Mouse (Mus musculus) CH12.LX (cell line): ENCODE measurements around the gene Uts2r. TPM values are rescaled to one million over a fixed set of nuclear protein-coding genes. Genes with fewer than 3 reads are reported as not detected.

Source experiments
- DNase-seq: peaks from one replicate; pipeline ENCODE4 v3.0.0-alpha.2; 2013; ENCODE audit errors: extremely low read depth
- H3K27ac ChIP-seq: 2 replicates; pipeline ENCODE4 v1.5.1; 2012; ENCODE audit warnings: low read depth, mild to moderate bottlenecking, control low read depth, moderate library complexity; ENCODE audit not compliant: insufficient read depth
- H3K27me3 ChIP-seq: replicated peaks from 2 replicates; pipeline ENCODE3; 2012; ENCODE audit warnings: inconsistent platforms
- H3K36me3 ChIP-seq, 2 experiments: replicated peaks in 1 of 2; 2 replicates each; pipeline versions ENCODE3 to v1.6.1; 2012; ENCODE audit warnings: inconsistent platforms in 1 of 2, low read length in 1 of 2, mild to moderate bottlenecking in 1 of 2, mixed read lengths in 1 of 2, moderate library complexity in 1 of 2; ENCODE audit not compliant: control insufficient read depth in 1 of 2, insufficient read depth in 1 of 2
- H3K4me1 ChIP-seq, 2 experiments: 2 replicates each; pipeline ENCODE4 v1.6.1; 2012; ENCODE audit warnings: inconsistent platforms in 1 of 2, moderate library complexity in 1 of 2; ENCODE audit not compliant: insufficient read depth in 2 of 2, control insufficient read depth in 1 of 2
- H3K4me2 ChIP-seq: 2 replicates; pipeline ENCODE4 v1.6.1; 2012; ENCODE audit warnings: low read depth, mild to moderate bottlenecking, control low read depth; ENCODE audit not compliant: poor library complexity, insufficient read depth, severe bottlenecking
- H3K4me3 ChIP-seq, 3 experiments: fragments of 150-350 bp in 1 of 3; sonication (generic) in 1 of 3; replicated peaks in 1 of 3; 2 replicates each; pipeline versions ENCODE3 to v1.5.1; 2011 to 2012; ENCODE audit warnings: low read depth in 2 of 3, low read length in 2 of 3, mild to moderate bottlenecking in 2 of 3, moderate library complexity in 2 of 3, control low read depth in 1 of 3, improper control_type of control experiment in 1 of 3, inconsistent platforms in 1 of 3, mixed read lengths in 1 of 3; ENCODE audit not compliant: poor library complexity in 1 of 3
- H3K79me2 ChIP-seq: replicated peaks from 2 replicates; pipeline ENCODE4 v1.6.1; 2012; ENCODE audit warnings: mild to moderate bottlenecking, moderate library complexity; ENCODE audit not compliant: control insufficient read depth, poor library complexity, insufficient read depth, severe bottlenecking; ENCODE audit errors: extremely low read depth
- H3K9ac ChIP-seq: 2 replicates; pipeline ENCODE4 v1.6.1; 2012; ENCODE audit warnings: low read depth, mild to moderate bottlenecking, control low read depth, moderate library complexity; ENCODE audit not compliant: insufficient read depth
- H3K9me3 ChIP-seq: replicated peaks from 2 replicates; pipeline ENCODE3; 2012; ENCODE audit warnings: low read length, inconsistent platforms, mixed read lengths
- CHD1 ChIP-seq: IDR thresholded peaks from 2 replicates; pipeline ENCODE4 v1.6.1; 2012; ENCODE audit warnings: low read depth, low read length, improper control_type of control experiment, inconsistent platforms
- CHD2 ChIP-seq: IDR thresholded peaks from 2 replicates; pipeline ENCODE4 v1.6.1; 2011; ENCODE audit warnings: low read length, improper control_type of control experiment
- GABPA ChIP-seq: IDR thresholded peaks from 2 replicates; pipeline ENCODE4 v1.6.1; 2012; ENCODE audit warnings: low read depth, low read length, improper control_type of control experiment, inconsistent platforms; ENCODE audit not compliant: insufficient replicate concordance
- IRF4 ChIP-seq: IDR thresholded peaks from 2 replicates; pipeline ENCODE4 v1.6.1; 2014; ENCODE audit warnings: low read depth, mild to moderate bottlenecking, inconsistent platforms, low read length, improper control_type of control experiment
- JUN ChIP-seq: IDR thresholded peaks from 2 replicates; pipeline ENCODE4 v1.6.1; 2011; ENCODE audit warnings: low read depth, mild to moderate bottlenecking, low read length, improper control_type of control experiment, moderate library complexity; ENCODE audit not compliant: insufficient read depth
- MAFK ChIP-seq: IDR thresholded peaks from 2 replicates; pipeline ENCODE4 v1.6.1; 2011; ENCODE audit warnings: low read length, improper control_type of control experiment; ENCODE audit not compliant: insufficient replicate concordance
- MAX ChIP-seq: IDR thresholded peaks from 2 replicates; pipeline ENCODE4 v1.6.1; 2011; ENCODE audit warnings: low read length, improper control_type of control experiment
- MEF2A ChIP-seq: IDR thresholded peaks from 2 replicates; pipeline ENCODE4 v1.6.1; 2014; ENCODE audit warnings: low read depth, mild to moderate bottlenecking, inconsistent platforms, low read length, improper control_type of control experiment, borderline replicate concordance
- MXI1 ChIP-seq: IDR thresholded peaks from 2 replicates; pipeline ENCODE4 v1.6.1; 2011; ENCODE audit warnings: mild to moderate bottlenecking, low read depth, low read length, improper control_type of control experiment
- MYC ChIP-seq: IDR thresholded peaks from 2 replicates; pipeline ENCODE4 v1.6.1; 2011; ENCODE audit warnings: low read depth, mild to moderate bottlenecking, improper control_type of control experiment, low read length
- NELFE ChIP-seq: IDR thresholded peaks from 2 replicates; pipeline ENCODE4 v1.6.1; 2011; ENCODE audit warnings: low read depth, low read length, improper control_type of control experiment
- PAX5 ChIP-seq: IDR thresholded peaks from 2 replicates; pipeline ENCODE4 v1.6.1; 2012; ENCODE audit warnings: low read length, inconsistent platforms, mixed read lengths
- POLR2A ChIP-seq: IDR thresholded peaks from 2 replicates; pipeline ENCODE4 v1.6.1; 2011; ENCODE audit warnings: low read depth, mild to moderate bottlenecking, improper control_type of control experiment, low read length
- RCOR1 ChIP-seq: conservative IDR thresholded peaks from 2 replicates; pipeline ENCODE4 v1.6.1; 2012; ENCODE audit warnings: low read depth, mild to moderate bottlenecking, inconsistent platforms, low read length, improper control_type of control experiment
- SIN3A ChIP-seq: IDR thresholded peaks from 2 replicates; pipeline ENCODE4 v1.6.1; 2012; ENCODE audit warnings: low read length, improper control_type of control experiment, inconsistent platforms
- TBP ChIP-seq: conservative IDR thresholded peaks from 2 replicates; pipeline ENCODE4 v1.6.1; 2011; ENCODE audit warnings: low read depth, low read length, improper control_type of control experiment
- TCF12 ChIP-seq: IDR thresholded peaks from 2 replicates; pipeline ENCODE4 v1.6.1; 2014; ENCODE audit warnings: low read depth, mild to moderate bottlenecking, inconsistent platforms, low read length, improper control_type of control experiment
- USF2 ChIP-seq: conservative IDR thresholded peaks from 2 replicates; pipeline ENCODE4 v1.6.1; 2011; ENCODE audit warnings: low read depth, low read length, improper control_type of control experiment
- ZMIZ1 ChIP-seq: IDR thresholded peaks from 2 replicates; pipeline ENCODE4 v1.6.1; 2012; ENCODE audit warnings: low read depth, mild to moderate bottlenecking, inconsistent platforms, low read length, improper control_type of control experiment
- ZNF384 ChIP-seq: IDR thresholded peaks from 2 replicates; pipeline ENCODE4 v1.6.1; 2012; ENCODE audit warnings: low read depth, low read length, improper control_type of control experiment, inconsistent platforms
- dilution Hi-C: fragments of 300-500 bp; cut with MboI; formaldehyde crosslinking; loops from 2 replicates; pipeline ENCODE4 v1.14.3; 2020; ENCODE audit warnings: low sequenced_read_pairs; ENCODE audit not compliant: extremely low pct_unique_long_range_greater_than_20kb, extremely low pct_ligation_motif_present
- in situ Hi-C: fragments of 300-500 bp; cut with MboI; formaldehyde crosslinking; loops from 3 replicates; pipeline ENCODE4 v1.14.3; 2019; ENCODE audit warnings: low sequenced_read_pairs, low pct_ligation_motif_present, low pct_unique_long_range_greater_than_20kb, mixed read lengths
- polyA plus RNA-seq: library from polyadenylated mRNA; unstranded; fragments of >175 nt; gene quantifications from 2 replicates; pipeline ENCODE4 v1.2.1, GENCODE M21; 2012; ENCODE audit warnings: low read depth; ENCODE audit not compliant: insufficient read length
- total RNA-seq, 2 experiments: library from RNA; depleted of rRNA; stranded (reverse); fragments of 300-350 nt in 1 of 2; fragments of >200 nt in 1 of 2; gene quantifications; 2 replicates each; pipeline ENCODE4 v1.2.3; 2012 to 2014

Uts2r gene
- total and polyA plus RNA-seq, 3 experiments, result not detected

GRCm38 (mm10) chr11:121189681-121190080, 29.6 kb downstream of the Uts2r start:
- dilution Hi-C loops, result no loop called here
- TF ChIP-seq NELFE (no peak), MAX (no peak), IRF4 (peak; percentile 58; the same call in 1 of the 2 replicates), JUN (no peak), ZMIZ1 (no peak)

GRCm38 (mm10) chr11:121192742-121193141, 32.7 kb downstream of the Uts2r start:
- dilution Hi-C loops, result no loop called here
- Histone ChIP-seq H3K36me3 (peaks cover 0 to 11% of the 10 kb centered on the region in 2 experiments), H3K4me3 (no peak overlapping the region), H3K27ac (no peak overlapping the region), H3K9me3 (no peaks in the 10 kb centered on the region), H3K9ac (no peak overlapping the region), H3K4me1 (peaks cover 0 to 3% of the 10 kb centered on the region in 2 experiments; a peak in 2 of 4 replicates), H3K27me3 (no peaks in the 10 kb centered on the region), H3K4me2 (no peak overlapping the region), H3K79me2 (no peaks in the 10 kb centered on the region)
- no peak for TF ChIP-seq POLR2A
- no peak for TF ChIP-seq RCOR1
- TF ChIP-seq ZMIZ1, result no peak
- no peak for TF ChIP-seq USF2
- no peak for TF ChIP-seq CHD1
- TF ChIP-seq MEF2A, result no peak
- TF ChIP-seq CHD2, result no peak
- no peak for TF ChIP-seq GABPA
- no peak for TF ChIP-seq ZNF384
- TF ChIP-seq MAFK, result no peak
- TF ChIP-seq MYC, result no peak
- no peak for TF ChIP-seq MXI1
- TF ChIP-seq PAX5, result no peak
- no peak for TF ChIP-seq SIN3A
- no peak for TF ChIP-seq TCF12
- TF ChIP-seq IRF4, result no peak
- no peak for TF ChIP-seq TBP
- DNase-seq, result no peak
- in situ Hi-C loops, result no loop called here

More at GRCm38 (mm10) chr11:121189681-121190080, 29.6 kb downstream of the Uts2r start:
- H3K27ac ChIP-seq, result no peak overlapping the region
- H3K4me3 ChIP-seq, result no peak overlapping the region
- H3K36me3 ChIP-seq, result peaks cover 0 to 9% of the 10 kb centered on the region in 2 experiments
- H3K4me2 ChIP-seq, result no peak overlapping the region
- no peak overlapping the region for H3K9ac ChIP-seq
- no peaks in the 10 kb centered on the region for H3K79me2 ChIP-seq
- H3K9me3 ChIP-seq, result no peaks in the 10 kb centered on the region
- in situ Hi-C loops, result no loop called here
- no peak for DNase-seq
- H3K4me1 ChIP-seq, result peaks cover 0 to 3% of the 10 kb centered on the region in 2 experiments; a peak in 2 of 4 replicates
- no peaks in the 10 kb centered on the region for H3K27me3 ChIP-seq
